Mouse (Mus musculus): ENCODE data around the gene Bysl. TPM values are rescaled to one million over a fixed set of nuclear protein-coding genes. Genes with fewer than 3 reads are reported as not detected.
A peak's percentile ranks its signal among the peaks of the same experiment; 100 is the strongest.
"Not testable (repeated sequence)": the region's sequence is repeated elsewhere in the genome, so short reads cannot be mapped to it uniquely, and the experiment has no call there.

The Bysl gene
- total RNA-seq, 2 experiments from 2014 or later = 24.9 to 34.0 TPM

DNA sequence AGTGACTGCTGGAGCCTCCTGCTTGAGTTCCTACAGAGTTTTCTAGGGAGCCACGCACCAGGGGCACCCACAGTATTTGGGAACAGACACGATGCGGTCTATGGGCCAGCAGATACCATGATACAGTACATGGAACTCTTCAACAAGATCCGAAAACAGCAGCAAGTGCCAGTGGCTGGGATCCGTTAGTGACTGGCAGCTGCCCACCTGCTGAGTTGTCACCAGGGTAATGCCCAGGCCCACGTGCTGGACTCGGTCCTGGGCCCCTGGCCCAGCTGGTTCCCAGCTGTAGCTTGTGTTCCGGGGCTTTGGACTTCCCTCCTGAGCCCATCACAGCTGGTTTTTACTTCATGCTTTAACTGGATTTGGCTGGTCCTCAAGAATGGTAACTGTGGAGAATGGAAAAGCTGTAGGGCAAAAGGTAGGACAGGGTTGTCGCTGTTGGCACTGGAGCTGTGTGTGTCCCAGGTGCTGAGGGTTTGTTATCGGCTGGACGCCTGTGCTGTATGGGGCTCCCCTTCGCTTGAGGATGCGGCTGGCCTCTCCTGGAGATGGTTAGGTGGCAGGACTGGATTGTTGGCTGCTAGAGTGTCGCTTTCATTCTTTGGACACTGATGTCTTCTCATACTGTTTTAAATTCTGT is 11.7 kb upstream of the Bysl start:
- no peak for ATAC-seq (replicated peaks; ENCODE audit: low FRiP score, low TSS enrichment, poor library complexity, severe bottlenecking)

- ATAC-seq (replicated peaks; ENCODE audit: low FRiP score, low TSS enrichment, poor library complexity, severe bottlenecking) = no peak
These were observed 7.4 kb upstream of the Bysl start for GRCm38 (mm10) chr17:47618556-47619311.

DNA sequence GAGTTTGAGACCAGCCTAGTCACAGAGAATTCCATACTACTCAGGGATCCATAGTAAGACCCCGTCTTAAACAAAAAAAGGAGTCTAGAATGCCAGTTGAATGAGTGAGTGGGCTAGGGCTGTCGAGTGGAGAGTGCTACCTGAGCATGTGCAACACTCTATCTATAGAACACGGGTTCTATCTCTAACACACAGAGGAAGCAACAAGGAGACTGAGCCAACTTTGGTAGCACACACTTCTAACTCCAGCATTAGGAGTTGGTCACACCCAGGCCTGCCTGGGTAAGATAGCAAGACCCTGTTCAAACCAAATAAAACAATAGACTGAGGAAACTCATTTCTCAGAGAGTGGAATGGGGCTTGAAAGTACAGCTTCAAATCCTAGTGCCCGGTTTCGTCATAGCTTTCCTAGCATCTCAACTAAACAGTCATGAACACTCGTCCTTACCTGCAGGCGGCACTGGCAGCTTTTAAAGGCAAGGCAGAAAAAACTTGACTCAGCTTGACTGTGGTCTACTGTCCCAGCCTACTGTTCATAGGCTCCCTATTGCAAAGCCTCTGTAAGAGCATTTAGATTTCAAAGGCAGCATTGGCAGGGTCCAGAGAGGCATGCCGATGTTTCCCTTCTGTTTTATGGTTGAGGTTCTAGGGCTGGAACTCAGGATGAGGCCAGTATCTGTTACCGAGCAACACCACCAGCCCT is 6.5 kb upstream of the Bysl start:
- ATAC-seq (replicated peaks; ENCODE audit: low FRiP score, low TSS enrichment, poor library complexity, severe bottlenecking) = peak; percentile 97

- ATAC-seq (replicated peaks; ENCODE audit: low FRiP score, low TSS enrichment, poor library complexity, severe bottlenecking) = no peak
These were observed 5.4 kb upstream of the Bysl start for GRCm38 (mm10) chr17:47616652-47617051.

GRCm38 (mm10) chr17:47616119-47616518 is 4.8 kb upstream of the Bysl start:
- ATAC-seq (replicated peaks; ENCODE audit: low FRiP score, low TSS enrichment, poor library complexity, severe bottlenecking) = no peak

GRCm38 (mm10) chr17:47614018-47614417 is 2.7 kb upstream of the Bysl start:
- ATAC-seq (replicated peaks; ENCODE audit: low FRiP score, low TSS enrichment, poor library complexity, severe bottlenecking) = no peak

GRCm38 (mm10) chr17:47611661-47611982 is 330 bp upstream of the Bysl start:
- ATAC-seq (replicated peaks; ENCODE audit: low FRiP score, low TSS enrichment, poor library complexity, severe bottlenecking) = no peak

DNA sequence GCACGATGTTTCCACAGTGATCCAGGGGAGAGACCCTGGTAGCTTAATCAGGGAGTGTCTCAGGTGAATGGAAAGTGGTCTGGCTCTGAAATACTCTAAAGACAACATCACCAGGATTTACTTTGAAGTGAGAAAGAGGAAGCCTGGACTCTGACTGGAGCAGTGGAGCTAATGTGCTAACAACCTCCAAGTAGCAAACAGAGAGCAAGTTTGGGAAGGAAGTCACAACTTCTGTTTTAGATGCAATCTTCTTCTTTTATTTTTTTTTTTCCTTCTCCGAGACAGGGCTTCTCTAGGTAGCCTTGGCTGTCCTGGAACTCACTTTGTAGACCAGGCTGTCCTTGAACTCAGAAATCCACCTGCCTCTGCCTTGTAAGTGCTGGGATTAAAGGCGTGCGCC is 2.1 kb downstream of the Bysl start:
- ATAC-seq (replicated peaks; ENCODE audit: low FRiP score, low TSS enrichment, poor library complexity, severe bottlenecking) = no peak

GRCm38 (mm10) chr17:47606220-47606619 is 5.1 kb downstream of the Bysl start:
- ATAC-seq (replicated peaks; ENCODE audit: low FRiP score, low TSS enrichment, poor library complexity, severe bottlenecking) = no peak

GRCm38 (mm10) chr17:47602289-47602688 is 9.0 kb downstream of the Bysl start:
- ATAC-seq (replicated peaks; ENCODE audit: low FRiP score, low TSS enrichment, poor library complexity, severe bottlenecking) = no peak

DNA sequence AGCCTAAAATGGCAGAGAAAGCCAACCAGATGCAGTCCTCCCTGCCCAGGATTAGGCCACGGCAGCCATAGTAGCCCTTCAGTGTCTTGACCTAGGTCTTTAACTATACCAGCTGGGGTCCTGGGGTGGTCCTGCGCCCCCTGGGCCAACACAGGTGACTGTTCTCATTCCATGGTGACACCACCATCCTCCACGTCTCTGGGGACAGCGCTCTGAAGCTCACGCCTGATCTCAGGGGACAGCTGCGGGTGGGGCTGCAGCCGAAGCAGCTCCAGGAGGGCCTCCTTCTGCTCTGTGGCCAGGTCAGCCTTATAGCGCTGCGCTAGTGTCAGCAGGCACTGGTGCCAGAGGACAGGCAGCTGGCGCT is 9.9 kb downstream of the Bysl start:
- no peak for ATAC-seq (replicated peaks; ENCODE audit: low FRiP score, low TSS enrichment, poor library complexity, severe bottlenecking)

DNA sequence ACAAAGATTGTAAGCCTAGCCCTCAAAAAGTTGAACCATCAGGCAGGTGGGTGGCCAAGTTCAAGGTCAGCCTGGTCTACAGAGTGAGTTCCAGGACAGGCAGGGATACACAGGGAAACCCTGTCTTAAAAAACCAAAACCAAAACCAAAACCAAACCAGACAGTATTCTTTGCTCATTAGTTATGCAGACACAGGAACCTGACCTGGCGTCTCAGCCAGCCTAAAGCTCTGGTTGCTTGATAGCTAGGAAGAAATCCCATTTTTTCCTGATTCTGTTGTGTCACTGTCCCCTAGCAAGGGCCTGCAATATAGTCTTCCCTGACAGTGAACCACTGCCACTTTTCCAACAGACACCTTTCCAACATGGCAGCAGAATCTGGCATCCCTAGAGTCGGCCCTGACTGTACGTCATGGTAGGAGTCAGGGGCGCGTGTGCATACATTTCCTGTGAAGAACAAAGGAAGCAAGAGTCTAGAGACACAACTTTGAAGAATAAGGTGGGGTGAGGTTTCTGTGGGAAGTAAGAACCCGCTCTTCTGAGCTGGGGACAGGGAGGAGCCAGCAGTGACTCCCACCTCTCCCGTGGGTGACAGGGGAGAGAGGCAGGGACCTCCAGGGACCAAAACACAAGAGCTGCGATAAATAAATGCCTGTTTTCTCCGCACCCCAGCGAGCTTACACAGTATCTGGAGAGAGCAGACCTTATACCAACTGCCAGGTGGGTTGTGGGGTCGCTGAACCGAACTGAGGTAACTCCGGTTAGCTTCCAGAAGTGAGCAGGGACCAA is 10.5 kb downstream of the Bysl start:
- no peak for ATAC-seq (replicated peaks; ENCODE audit: low FRiP score, low TSS enrichment, poor library complexity, severe bottlenecking)

- ATAC-seq (replicated peaks; ENCODE audit: low FRiP score, low TSS enrichment, poor library complexity, severe bottlenecking) = no peak
These were observed 11.6 kb downstream of the Bysl start for GRCm38 (mm10) chr17:47599511-47600297.

GRCm38 (mm10) chr17:47598580-47599304 is 12.6 kb downstream of the Bysl start:
- ATAC-seq (replicated peaks; ENCODE audit: low FRiP score, low TSS enrichment, poor library complexity, severe bottlenecking) = not testable (repeated sequence)

DNA sequence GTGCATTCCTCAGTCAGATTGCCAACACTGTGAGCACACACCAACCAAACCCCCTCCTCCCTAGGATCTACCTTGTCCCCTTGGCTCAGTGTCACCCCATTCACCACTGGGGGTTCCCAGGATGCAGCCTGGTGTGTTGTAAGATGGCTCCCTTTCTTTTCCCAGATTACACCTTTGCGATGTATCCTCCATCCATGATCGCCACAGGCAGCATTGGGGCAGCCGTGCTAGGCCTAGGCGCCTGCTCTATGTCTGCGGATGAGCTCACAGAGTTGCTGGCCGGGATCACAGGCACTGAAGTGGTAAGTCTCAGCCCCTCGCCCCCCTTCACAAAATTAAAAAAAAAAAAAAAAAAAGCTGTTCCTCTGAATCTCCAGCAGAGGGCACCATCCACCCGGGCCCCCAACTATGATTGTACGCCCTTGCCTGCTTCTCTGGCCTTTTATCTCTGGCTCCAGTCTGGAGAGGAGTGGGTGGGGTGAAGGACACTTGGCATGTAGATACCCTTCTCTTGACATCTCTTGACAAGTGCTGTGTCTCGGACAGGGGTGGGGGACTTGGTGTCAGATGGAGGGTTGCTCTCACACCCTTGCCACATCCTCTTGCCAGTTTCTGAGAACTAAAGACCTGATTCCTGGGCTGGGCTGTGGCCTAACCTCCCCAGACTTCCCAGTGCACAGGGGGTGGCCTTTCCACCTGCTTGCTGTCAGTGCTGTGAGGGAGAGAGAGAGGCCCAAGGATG is 13.3 kb downstream of the Bysl start:
- peak; percentile 72 for ATAC-seq (replicated peaks; ENCODE audit: low FRiP score, low TSS enrichment, poor library complexity, severe bottlenecking)

- ATAC-seq (replicated peaks; ENCODE audit: low FRiP score, low TSS enrichment, poor library complexity, severe bottlenecking) = no peak
These were observed 14.0 kb downstream of the Bysl start for GRCm38 (mm10) chr17:47597261-47597660.

DNA sequence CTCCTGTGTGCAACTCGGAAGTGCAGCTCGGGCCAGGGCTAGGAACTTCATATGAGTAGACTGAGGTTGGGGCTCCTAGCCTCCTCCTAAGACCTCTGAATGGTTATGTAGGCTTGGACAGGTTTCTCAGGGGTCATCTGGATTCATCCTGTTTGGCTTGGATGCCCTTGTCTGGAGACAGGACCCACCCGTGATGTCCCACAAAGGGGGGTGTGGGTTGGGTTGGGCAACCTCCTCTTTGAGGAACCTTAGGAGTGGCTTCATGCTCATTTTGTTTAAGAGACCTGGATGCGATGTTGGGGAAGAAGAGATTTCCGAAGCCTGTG is 14.5 kb downstream of the Bysl start:
- no peak for ATAC-seq (replicated peaks; ENCODE audit: low FRiP score, low TSS enrichment, poor library complexity, severe bottlenecking)

DNA sequence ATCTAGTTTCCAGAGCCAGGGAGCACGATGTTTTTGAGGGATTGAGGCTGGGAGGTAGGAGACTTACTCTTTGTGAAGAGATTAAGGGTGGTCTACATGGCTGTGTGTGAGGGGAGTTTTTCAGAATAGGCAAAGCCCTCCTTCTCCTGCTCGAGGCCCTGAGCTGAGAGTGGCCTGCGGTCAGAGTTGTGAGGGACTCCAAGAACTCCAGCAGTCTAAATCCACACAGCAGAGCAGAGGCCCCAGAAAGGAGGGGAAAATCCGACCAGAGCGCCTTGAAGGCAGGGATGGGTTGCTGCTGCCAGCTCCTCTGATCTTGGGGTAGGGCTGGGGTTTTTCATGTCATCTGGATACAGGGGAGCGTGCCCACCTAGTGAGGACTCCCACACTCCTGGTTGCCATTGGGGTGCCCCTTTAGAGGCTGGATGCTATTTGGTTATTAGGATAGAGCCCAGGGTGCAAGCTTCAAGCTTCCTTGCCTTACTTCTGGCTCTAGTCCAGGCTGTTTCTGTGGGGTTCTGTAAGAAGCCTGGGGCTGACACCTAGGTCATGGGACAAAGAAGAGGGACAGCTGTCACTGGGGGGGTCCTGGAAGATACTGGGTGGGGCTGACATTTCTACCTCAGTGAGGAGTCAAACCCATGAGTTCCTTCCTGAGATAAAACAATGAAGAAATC is 15.0 kb downstream of the Bysl start:
- no peak for ATAC-seq (replicated peaks; ENCODE audit: low FRiP score, low TSS enrichment, poor library complexity, severe bottlenecking)
